Mouse (Mus musculus) forebrain, embryonic 12.5 days (tissue): ENCODE measurements around the gene Srebf1. TPM values are rescaled to one million over a fixed set of nuclear protein-coding genes. Genes with fewer than 3 reads are reported as not detected.

Experiments used
- ATAC-seq: fragments of 200-750 bp; cut with Nextera tagmentation; 2 replicates; pipeline ENCODE4 v1.8.0; 2017; ENCODE audit warnings: moderate TSS enrichment; ENCODE audit not compliant: low FRiP score
- H3K27ac ChIP-seq: fragments of 300-500 bp; sonication (generic); 2 replicates; pipeline ENCODE4 v1.5.1; 2016; ENCODE audit warnings: mild to moderate bottlenecking
- H3K27me3 ChIP-seq: fragments of 300-500 bp; sonication (generic); 2 replicates; pipeline ENCODE4 v1.6.1; 2016; ENCODE audit warnings: mild to moderate bottlenecking
- H3K36me3 ChIP-seq: fragments of 300-500 bp; sonication (generic); replicated peaks from 2 replicates; pipeline ENCODE4 v1.6.1; 2016; ENCODE audit warnings: mild to moderate bottlenecking
- H3K4me1 ChIP-seq: fragments of 300-500 bp; sonication (generic); 2 replicates; pipeline ENCODE4 v1.6.1; 2016
- H3K4me2 ChIP-seq: fragments of 300-500 bp; sonication (generic); 2 replicates; pipeline ENCODE4 v1.6.1; 2016; ENCODE audit warnings: mild to moderate bottlenecking, moderate library complexity
- H3K4me3 ChIP-seq: fragments of 300-500 bp; sonication (generic); replicated peaks from 2 replicates; pipeline ENCODE4 v1.5.1; 2016; ENCODE audit warnings: mild to moderate bottlenecking
- H3K9ac ChIP-seq: fragments of 300-500 bp; sonication (generic); 2 replicates; pipeline ENCODE4 v1.6.1; 2016; ENCODE audit warnings: mild to moderate bottlenecking
- H3K9me3 ChIP-seq: fragments of 300-500 bp; sonication (generic); 2 replicates; pipeline ENCODE4 v1.6.1; 2016
- WGBS: fragments of 180-500 bp; shearing (Covaris S2); methylation state at CpG from one replicate; pipeline ENCODE4 v1.1.7; 2016; 5-methylcytosine and 5-hydroxymethylcytosine counted together
- microRNA-seq: library from miRNA; unstranded; fragments of <30 nt; microRNA quantifications from one replicate; pipeline ENCODE4, GENCODE M21; 2017
- polyA plus RNA-seq: library from polyadenylated mRNA; unstranded; fragments of >200 nt; fragmentation: Nextera tagmentation; extraction: Ambion mirVana; gene quantifications from 2 replicates; pipeline ENCODE4 v1.2.1, GENCODE M21; 2016

Srebf1 gene
- polyA plus RNA-seq, 1 experiment from 2014 or later = 58.1 TPM

GRCm38 (mm10) chr11:60153936-60154335 is 68.4 kb downstream of the Srebf1 start:
- Histone ChIP-seq H3K36me3 (peaks cover 30% of the 10 kb centered on the region), H3K27ac (peak overlapping the region; percentile 78; the same call in 1 of the 2 replicates)
- 0 out of 2 replicates have a peak, but pooled peaks have one; percentile 20 for ATAC-seq

GRCm38 (mm10) chr11:60152339-60152738 is 70.0 kb downstream of the Srebf1 start:
- no peak overlapping the region for H3K4me3 ChIP-seq
- no peaks in the 10 kb centered on the region for H3K9me3 ChIP-seq
- H3K4me1 ChIP-seq = peaks cover 28% of the 10 kb centered on the region
- H3K27me3 ChIP-seq = no peaks in the 10 kb centered on the region
- H3K27ac ChIP-seq = peak overlapping the region; percentile 38; the same call in 1 of the 2 replicates
- H3K9ac ChIP-seq = no peak overlapping the region
- H3K36me3 ChIP-seq = peaks cover 39% of the 10 kb centered on the region
- H3K4me2 ChIP-seq = no peak overlapping the region
- WGBS = 92% methylated on average over 1 of the region's 1 CpGs
- ATAC-seq = no peak

More at GRCm38 (mm10) chr11:60153936-60154335, 68.4 kb downstream of the Srebf1 start:
- H3K4me3 ChIP-seq = no peak overlapping the region
- no peaks in the 10 kb centered on the region for H3K9me3 ChIP-seq
- 89% methylated on average over 3 of the region's 3 CpGs for WGBS
- H3K9ac ChIP-seq = no peak overlapping the region
- no peak overlapping the region for H3K4me2 ChIP-seq
- no peaks in the 10 kb centered on the region for H3K27me3 ChIP-seq
- peaks cover 34% of the 10 kb centered on the region for H3K4me1 ChIP-seq

GRCm38 (mm10) chr11:60150677-60151076 is 71.7 kb downstream of the Srebf1 start:
- no peak for ATAC-seq
- Histone ChIP-seq H3K4me1 (peaks cover 25% of the 10 kb centered on the region), H3K27ac (no peak overlapping the region), H3K4me2 (no peak overlapping the region), H3K4me3 (no peak overlapping the region), H3K36me3 (peaks cover 55% of the 10 kb centered on the region), H3K9ac (no peak overlapping the region), H3K9me3 (no peaks in the 10 kb centered on the region), H3K27me3 (no peaks in the 10 kb centered on the region)
- 87% methylated on average over 3 of the region's 3 CpGs for WGBS

Small RNAs within 50 kb of the gene (microRNA-seq; reads per million reads assigned to microRNA genes)
- gene Mir6921 = not detected
- gene Mir6922 = not detected

Other genes with a start within 250 kb of the Srebf1 start
- 5.4 and 6.3 TPM in 2 replicates for gene Pemt, start 176.1 kb downstream of the Srebf1 start, polyA plus RNA-seq
- gene Rai1, start 117.6 kb downstream of the Srebf1 start, polyA plus RNA-seq = 34.2 and 35.1 TPM in 2 replicates
- gene Tom1l2, start 130.3 kb upstream of the Srebf1 start, polyA plus RNA-seq = 31.3 and 32.6 TPM in 2 replicates
- 3.0 and 3.2 TPM in 2 replicates for gene Drc3, start 130.7 kb upstream of the Srebf1 start, polyA plus RNA-seq
- gene Gid4, start 194.6 kb upstream of the Srebf1 start, polyA plus RNA-seq = 32.8 and 34.3 TPM in 2 replicates
- 39.7 and 41.7 TPM in 2 replicates for gene Atpaf2, start 195.9 kb upstream of the Srebf1 start, polyA plus RNA-seq
- 99.7 and 101 TPM in 2 replicates for gene Drg2, start 232.0 kb upstream of the Srebf1 start, polyA plus RNA-seq
- 0.05 and 0.15 TPM in 2 replicates for gene Myo15, start 246.8 kb upstream of the Srebf1 start, polyA plus RNA-seq